Mouse (Mus musculus) E14TG2a.4 (cell line): ENCODE measurements around the gene Dag1.

Experiments used
- CTCF ChIP-seq: conservative IDR thresholded peaks from 2 replicates; pipeline ENCODE4 v1.5.1; 2014; ENCODE audit warnings: low read length
- NANOG ChIP-seq: IDR thresholded peaks from 2 replicates; pipeline ENCODE4 v1.6.1; 2014; ENCODE audit warnings: borderline replicate concordance, low read length, mixed read lengths
- POU5F1 ChIP-seq: IDR thresholded peaks from 2 replicates; pipeline ENCODE4 v1.6.1; 2014; ENCODE audit warnings: low read length, borderline replicate concordance

GRCm38 (mm10) chr9:108280071-108280828 lies 16.5 kb upstream of the Dag1 start:
- TF ChIP-seq NANOG (no peak), CTCF (no peak), POU5F1 (no peak)
